Mouse (Mus musculus) ZHBTc4 (cell line): ENCODE results near the gene Vwc2.

Source experiments
- DNase-seq: peaks from one replicate; pipeline ENCODE4 v3.0.0-alpha.2; 2011; ENCODE audit warnings: low read depth, low spot score

Vwc2 gene

DNA sequence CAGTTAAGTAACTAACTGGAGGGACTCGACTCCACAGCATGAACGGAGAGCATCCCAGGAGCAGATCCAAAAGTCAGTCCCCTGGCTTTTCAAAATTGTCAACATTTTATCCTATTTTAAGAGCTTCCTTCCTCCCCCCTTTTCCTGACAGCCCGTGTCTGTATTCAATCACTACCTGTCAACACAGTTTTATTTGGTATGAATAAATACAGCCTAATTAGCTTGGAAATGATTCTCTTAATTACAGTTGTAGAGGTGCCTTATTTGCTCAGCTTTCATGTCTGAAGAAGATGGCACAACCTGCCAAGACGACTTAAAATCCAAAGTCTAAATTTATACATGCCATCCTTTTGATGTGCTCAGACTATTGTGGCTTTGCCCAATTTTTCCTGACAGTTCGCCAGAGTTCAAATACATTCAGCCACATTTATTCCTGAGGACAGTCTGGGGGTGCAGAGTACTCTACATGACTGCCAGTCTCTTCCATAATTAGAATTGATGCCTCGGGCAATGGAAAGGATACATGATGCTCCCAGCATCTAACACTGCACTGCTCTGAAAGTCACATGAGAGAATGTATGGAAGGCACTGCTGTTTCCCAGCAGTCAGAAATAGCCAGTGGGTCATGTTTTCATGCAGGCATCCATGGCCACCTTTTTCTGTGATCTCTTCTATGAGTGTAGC is 128.8 kb downstream of the Vwc2 start:
- DNase-seq: no peak

DNA sequence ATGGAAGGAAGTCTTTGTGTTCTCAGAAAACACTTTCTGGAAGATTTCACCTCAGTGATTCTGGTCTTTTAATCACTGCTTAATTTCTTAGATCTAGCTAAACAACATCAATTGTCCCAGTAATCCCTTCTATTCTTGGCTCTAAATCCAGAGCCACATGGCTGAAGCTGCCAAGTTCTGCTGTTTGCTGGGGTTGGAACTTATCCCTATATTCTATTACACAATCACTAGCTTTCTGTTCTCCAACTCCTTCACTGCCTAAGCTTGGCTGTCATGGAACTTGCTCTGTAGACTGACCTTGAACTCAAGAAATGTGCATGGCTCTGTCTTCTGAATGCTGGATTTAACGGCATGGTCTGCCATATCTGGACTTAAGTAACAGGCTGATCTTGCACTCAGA is 143.3 kb downstream of the Vwc2 start:
- DNase-seq: no peak

DNA sequence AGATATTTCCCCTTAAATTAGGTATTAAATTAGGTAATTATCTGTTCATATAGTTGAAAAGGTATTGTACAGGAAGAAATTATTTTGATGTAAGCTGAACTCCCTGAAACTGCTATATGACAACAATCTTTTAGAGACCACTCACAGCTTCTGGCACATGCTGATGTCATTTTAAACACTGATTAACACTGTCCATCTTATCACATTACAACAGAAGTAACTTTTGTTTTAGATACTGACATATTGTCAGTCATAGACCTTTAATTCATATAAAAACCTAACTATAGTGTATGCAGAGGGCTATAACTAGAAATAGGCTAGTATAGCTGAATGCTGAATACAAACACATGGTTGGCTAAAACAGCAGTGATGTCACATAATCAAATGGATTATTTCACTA is 166.1 kb downstream of the Vwc2 start:
- DNase-seq: no peak

GRCm38 (mm10) chr11:11283512-11283911 is 169.5 kb downstream of the Vwc2 start:
- no peak for DNase-seq
